Mouse (Mus musculus) olfactory bulb, adult 2 months (tissue): ENCODE data around the gene Ankra2.

Source experiments
- CTCF ChIP-seq: fragments of 200-500 bp; IDR thresholded peaks from 2 replicates; pipeline ENCODE4 v1.5.1; 2012; ENCODE audit warnings: low read depth, mild to moderate bottlenecking, low read length, moderate library complexity; ENCODE audit not compliant: insufficient read depth
- POLR2A ChIP-seq: fragments of 200-500 bp; IDR thresholded peaks from 2 replicates; pipeline ENCODE4 v1.6.1; 2012; ENCODE audit warnings: mild to moderate bottlenecking, low read depth, low read length, moderate library complexity; ENCODE audit not compliant: insufficient read depth

DNA sequence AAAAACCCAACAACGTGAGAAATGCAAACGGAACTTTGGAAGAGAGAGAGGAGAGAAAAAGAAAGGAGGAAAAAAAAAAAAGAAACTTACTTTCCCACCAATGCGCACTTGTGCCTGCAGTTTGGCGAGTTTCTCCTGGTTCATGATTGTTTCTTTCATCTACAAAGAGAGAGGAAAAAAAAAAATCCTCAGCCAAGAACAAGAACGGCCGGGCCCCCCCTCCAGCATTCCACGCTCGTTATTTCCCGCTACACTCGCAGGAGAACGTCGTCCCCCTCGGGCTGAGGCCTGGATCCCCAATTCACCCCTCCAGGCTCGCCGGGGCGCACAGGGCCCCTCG is 53.2 kb downstream of the Ankra2 start:
- TF ChIP-seq CTCF = no peak
- no peak for TF ChIP-seq POLR2A
